Mouse (Mus musculus): Measurements from ENCODE around the gene Gpc6. TPM values are rescaled to one million over a fixed set of nuclear protein-coding genes. Genes with fewer than 3 reads are reported as not detected.

Gpc6 gene
- total RNA-seq, 2 experiments from 2014 or later, result 11.0 to 13.5 TPM

DNA sequence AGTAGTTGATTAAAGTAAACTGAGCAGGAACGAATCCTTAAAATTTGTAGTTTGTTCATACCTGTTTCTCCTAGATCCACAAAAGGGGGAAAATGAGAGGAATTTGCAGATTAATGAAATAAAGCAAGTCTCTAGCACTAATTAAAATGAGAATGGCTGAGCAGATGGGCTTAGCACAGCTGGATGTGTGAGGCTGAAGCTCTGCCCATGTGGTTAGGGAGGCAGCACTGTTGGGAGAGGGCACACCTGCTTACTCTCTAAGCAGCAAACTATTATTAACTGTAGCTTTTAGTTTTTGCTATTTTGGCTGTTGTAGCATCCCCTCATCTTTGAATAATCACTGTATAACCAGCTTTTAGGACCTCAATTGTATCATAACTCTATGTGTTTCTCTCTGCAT is 412.2 kb downstream of the Gpc6 start:
- intact Hi-C loops (cut with DNase I), result no loop called here
- no peak for DNase-seq (ENCODE audit: low spot score)

GRCm38 (mm10) chr14:117340549-117340948 is 415.4 kb downstream of the Gpc6 start:
- DNase-seq (ENCODE audit: low spot score), result no peak
- intact Hi-C loops (cut with DNase I), result no loop called here

- intact Hi-C loops (cut with DNase I), result no loop called here
- DNase-seq (ENCODE audit: low spot score), result no peak
Observed at GRCm38 (mm10) chr14:117344505-117344904, 419.4 kb downstream of the Gpc6 start.

DNA sequence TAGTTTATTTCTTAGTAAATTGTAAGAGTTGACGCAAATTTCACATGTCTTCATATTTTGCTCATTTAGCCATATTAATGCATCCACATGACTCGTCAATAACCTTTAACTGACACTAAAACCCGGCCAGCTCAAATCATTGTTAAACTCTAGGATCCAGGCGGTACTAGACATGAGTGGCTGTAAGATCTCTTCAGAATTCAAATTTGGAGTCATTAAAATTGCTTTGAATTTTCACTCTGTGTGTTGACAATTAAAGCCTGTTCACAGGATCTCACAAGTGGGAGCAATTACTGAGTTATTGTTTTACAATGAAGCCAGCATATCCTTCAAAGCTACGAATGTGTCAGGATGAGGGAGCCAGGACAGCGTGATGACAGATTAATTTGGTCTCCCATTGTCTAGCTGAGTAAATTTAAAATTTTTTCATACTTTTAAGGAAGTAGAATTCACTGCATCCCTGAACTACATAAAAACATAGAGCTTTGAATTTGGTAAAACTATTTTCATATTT is 421.3 kb downstream of the Gpc6 start:
- DNase-seq (ENCODE audit: low spot score), result no peak
- intact Hi-C loops (cut with DNase I), result no loop called here

DNA sequence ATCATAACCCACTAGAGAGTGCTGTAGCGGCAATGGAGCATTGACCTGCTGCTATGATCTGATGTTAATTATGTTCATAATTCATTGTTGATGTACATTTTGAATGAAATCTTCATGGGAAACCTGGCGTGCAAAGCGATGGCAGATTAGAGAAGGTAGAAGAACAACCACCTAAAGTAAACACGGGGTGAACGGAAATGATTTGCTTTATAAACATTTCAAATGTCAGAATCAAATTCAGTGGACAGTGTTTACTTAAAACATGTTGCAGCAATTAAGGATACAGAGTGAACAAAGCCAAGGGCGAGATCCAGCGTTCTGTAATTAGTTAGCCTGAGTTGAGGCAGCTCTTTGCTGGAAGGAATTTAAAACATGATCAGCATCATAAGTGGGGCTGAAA is 426.2 kb downstream of the Gpc6 start:
- no peak for DNase-seq (ENCODE audit: low spot score)
- intact Hi-C loops (cut with DNase I), result no loop called here

GRCm38 (mm10) chr14:117361155-117361964 is 436.2 kb downstream of the Gpc6 start:
- intact Hi-C loops (cut with DNase I), result no loop called here
- no peak for DNase-seq (ENCODE audit: low spot score)

DNA sequence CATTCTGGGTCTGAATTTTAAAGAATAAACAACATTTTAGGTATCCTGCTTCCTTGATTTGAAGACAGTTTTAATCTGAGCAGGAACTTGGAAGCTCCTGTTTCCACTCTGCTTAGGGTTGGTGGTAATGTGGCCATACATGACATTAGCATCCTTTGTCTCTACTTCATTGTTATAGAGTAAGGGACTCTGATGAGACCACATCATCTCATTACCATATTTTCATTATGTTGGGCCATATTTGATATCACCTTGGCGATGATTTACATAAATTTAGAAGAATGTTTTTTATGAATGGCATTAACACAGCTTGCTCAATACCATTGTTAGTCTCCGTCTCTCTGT is 436.8 kb downstream of the Gpc6 start:
- no peak for DNase-seq (ENCODE audit: low spot score)
- intact Hi-C loops (cut with DNase I), result no loop called here

DNA sequence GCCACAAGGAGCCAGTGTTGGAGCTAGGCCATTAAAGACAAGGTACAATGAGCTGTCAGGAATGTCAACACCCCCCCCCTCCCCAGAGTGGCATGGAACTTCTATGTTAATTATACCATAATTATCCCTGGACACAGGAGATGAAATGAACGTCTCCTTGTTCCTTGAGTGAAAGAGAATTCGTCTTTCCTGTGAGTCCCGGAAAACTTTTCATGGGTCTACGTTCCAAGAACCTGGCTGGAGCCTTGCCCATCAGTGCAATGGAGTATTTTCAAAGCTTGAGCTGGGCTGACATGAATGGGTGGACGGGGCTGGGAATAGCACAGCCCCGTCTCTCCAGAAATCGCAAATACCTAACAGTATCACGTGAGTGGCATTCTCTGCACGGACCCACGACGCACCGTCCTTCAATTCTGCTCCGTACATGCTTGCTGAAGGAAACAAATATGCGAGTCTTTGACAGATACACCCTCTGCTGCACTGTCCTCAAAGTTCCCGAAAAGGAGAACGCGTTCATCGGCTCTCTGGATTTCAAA is 444.3 kb downstream of the Gpc6 start:
- DNase-seq (ENCODE audit: low spot score), result no peak
- intact Hi-C loops (cut with DNase I), result no loop called here

DNA sequence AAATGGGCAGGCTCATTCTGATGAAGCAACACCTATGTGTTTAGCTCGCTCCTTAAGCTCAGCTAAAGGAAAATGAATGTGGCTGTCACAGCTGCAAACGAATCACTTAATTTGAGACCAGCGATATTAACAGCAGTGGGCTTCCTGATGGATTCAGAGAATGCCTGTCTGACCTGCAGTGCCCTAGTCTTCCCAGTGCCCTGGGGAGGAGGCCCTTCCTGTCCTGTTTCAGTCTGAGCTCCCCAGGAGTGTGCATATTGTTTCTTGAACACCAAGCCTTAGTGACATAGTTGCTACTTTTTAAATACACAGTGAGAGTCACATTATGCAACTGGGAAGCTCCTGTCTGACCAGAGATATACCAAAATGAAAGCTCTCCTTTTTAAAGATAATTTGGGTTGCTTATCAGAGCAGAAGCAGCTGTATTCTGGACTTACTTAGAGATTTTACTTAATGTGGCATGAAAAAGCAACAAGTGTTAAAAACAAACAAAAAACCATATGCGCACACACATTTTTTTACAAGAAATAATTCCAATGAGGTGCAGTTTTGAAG is 451.8 kb downstream of the Gpc6 start:
- DNase-seq (ENCODE audit: low spot score), result no peak
- intact Hi-C loops (cut with DNase I), result no loop called here

DNA sequence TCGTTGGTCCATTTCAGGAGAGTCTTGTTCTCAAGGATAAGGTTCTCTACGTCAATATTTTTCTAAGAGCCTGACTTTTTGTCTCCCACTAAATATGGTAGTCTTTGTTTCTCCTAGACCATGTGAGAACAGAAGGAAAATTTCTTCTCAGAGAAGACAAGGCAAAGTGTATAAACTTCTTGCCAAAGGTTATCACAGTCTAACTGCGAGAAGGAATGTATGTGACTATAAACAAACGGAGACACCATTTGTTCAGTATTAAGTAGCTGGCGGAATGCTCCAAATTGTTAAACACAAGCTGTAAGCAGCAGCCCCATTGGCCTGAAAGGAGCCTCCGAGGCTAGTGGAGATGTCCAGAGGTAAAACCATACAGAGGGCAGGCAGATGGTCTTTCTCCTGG is 454.9 kb downstream of the Gpc6 start:
- no peak for DNase-seq (ENCODE audit: low spot score)
- intact Hi-C loops (cut with DNase I), result no loop called here

DNA sequence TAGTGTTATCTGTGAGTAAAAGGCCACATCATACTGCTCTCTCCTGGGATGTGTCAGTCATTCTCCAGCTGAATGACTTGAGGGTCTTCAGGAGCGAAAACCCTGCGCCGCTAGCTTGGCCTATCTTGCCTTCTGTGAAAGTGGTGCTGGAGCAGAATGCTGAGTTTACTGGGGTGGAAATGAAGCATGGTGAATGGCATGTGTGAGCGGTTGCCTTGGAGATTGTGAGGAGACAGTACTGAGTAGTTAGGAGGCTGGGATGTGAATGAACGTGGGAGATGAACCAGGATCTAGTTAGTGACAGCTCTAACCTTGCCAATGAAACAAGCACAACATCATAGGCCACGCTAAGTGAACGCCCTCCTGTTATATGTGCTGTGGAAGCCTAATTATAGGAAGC is 458.1 kb downstream of the Gpc6 start:
- no peak for DNase-seq (ENCODE audit: low spot score)
- intact Hi-C loops (cut with DNase I), result no loop called here

GRCm38 (mm10) chr14:117384096-117384770 is 459.1 kb downstream of the Gpc6 start:
- intact Hi-C loops (cut with DNase I), result no loop called here
- DNase-seq (ENCODE audit: low spot score), result peak; percentile 15

GRCm38 (mm10) chr14:117385731-117386270 is 460.7 kb downstream of the Gpc6 start:
- DNase-seq (ENCODE audit: low spot score), result no peak
- intact Hi-C loops (cut with DNase I), result no loop called here

GRCm38 (mm10) chr14:117390794-117391320 is 465.7 kb downstream of the Gpc6 start:
- intact Hi-C loops (cut with DNase I), result no loop called here
- no peak for DNase-seq (ENCODE audit: low spot score)

- no peak for DNase-seq (ENCODE audit: low spot score)
- intact Hi-C loops (cut with DNase I), result no loop called here
Observed at GRCm38 (mm10) chr14:117391412-117391811, 466.3 kb downstream of the Gpc6 start.

- intact Hi-C loops (cut with DNase I), result no loop called here
- DNase-seq (ENCODE audit: low spot score), result no peak
Observed at GRCm38 (mm10) chr14:117397165-117397564, 472.1 kb downstream of the Gpc6 start.

- DNase-seq (ENCODE audit: low spot score), result no peak
- intact Hi-C loops (cut with DNase I), result no loop called here
Observed at GRCm38 (mm10) chr14:117407824-117408524, 482.9 kb downstream of the Gpc6 start.

DNA sequence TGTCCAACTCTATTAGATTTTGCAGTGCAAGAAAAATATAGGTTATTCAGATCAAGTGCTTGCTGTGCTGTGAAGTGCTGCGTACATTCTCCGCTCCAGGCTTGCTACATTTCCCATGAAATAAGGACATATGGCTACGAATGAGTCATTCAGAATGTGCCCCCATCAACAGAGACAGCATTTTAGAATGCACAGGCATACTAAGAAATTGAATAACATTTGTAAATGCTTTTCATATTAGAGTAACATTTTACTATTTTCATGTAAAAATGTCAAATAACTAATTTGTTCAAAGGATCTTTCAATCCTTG is 483.4 kb downstream of the Gpc6 start:
- intact Hi-C loops (cut with DNase I), result no loop called here
- DNase-seq (ENCODE audit: low spot score), result no peak

DNA sequence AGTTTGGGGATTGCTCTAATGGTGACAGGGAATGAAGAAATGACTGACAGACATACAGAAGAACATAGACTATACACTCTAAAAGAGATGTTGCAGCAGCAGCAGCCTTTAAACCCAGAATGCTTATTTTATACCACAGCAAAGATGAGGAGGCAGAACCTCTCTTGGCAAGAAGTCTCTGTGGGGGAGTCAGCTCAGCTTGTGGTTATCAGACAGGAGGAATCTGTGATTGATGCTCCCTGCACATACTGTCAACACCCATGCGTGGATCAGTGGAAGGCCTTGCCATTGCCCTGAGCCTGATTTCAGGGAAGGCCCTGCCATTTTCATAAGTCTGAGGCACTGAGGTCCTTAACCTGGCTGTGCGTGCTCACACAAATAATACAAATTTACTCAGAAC is 484.7 kb downstream of the Gpc6 start:
- DNase-seq (ENCODE audit: low spot score), result no peak
- intact Hi-C loops (cut with DNase I), result no loop called here

GRCm38 (mm10) chr14:117410511-117410910 is 485.4 kb downstream of the Gpc6 start:
- no peak for DNase-seq (ENCODE audit: low spot score)

More at GRCm38 (mm10) chr14:117410511-117410910, 485.4 kb downstream of the Gpc6 start:
- intact Hi-C loops (cut with DNase I), result no loop called here

All from heart, postnatal 25 days (tissue).